Mouse (Mus musculus) heart, postnatal 0 days (tissue): ENCODE results near the gene Kif18b. TPM values are rescaled to one million over a fixed set of nuclear protein-coding genes. Genes with fewer than 3 reads are reported as not detected.

Experiments
- ATAC-seq: fragments of 200-750 bp; cut with Nextera tagmentation; 2 replicates; pipeline ENCODE4 v1.8.0; 2017; ENCODE audit warnings: low read depth, moderate number of reproducible peaks, moderate library complexity; ENCODE audit not compliant: insufficient read depth
- DNase-seq: peaks from one replicate; pipeline ENCODE4 v3.0.0-alpha.2; 2016; ENCODE audit warnings: low spot score
- H3K27ac ChIP-seq: fragments of 300-500 bp; sonication (generic); 2 replicates; pipeline ENCODE4 v1.5.1; 2014; ENCODE audit warnings: low read depth, mild to moderate bottlenecking
- H3K27me3 ChIP-seq: fragments of 300-500 bp; sonication (generic); 2 replicates; pipeline ENCODE4 v1.6.1; 2014; ENCODE audit warnings: low read length, mixed read lengths; ENCODE audit not compliant: control insufficient read depth, insufficient read depth
- H3K36me3 ChIP-seq: fragments of 300-500 bp; sonication (generic); replicated peaks from 2 replicates; pipeline ENCODE4 v1.6.1; 2014; ENCODE audit warnings: low read length, mixed read lengths; ENCODE audit not compliant: control insufficient read depth, insufficient read depth
- H3K4me1 ChIP-seq: fragments of 300-500 bp; sonication (generic); 2 replicates; pipeline ENCODE4 v1.6.1; 2014; ENCODE audit warnings: antibody characterized with exemption; ENCODE audit not compliant: control insufficient read depth, insufficient read depth
- H3K4me2 ChIP-seq: fragments of 300-500 bp; sonication (generic); 2 replicates; pipeline ENCODE4 v1.6.1; 2014; ENCODE audit warnings: low read depth, mild to moderate bottlenecking, low read length, moderate library complexity
- H3K4me3 ChIP-seq: fragments of 300-500 bp; sonication (generic); 2 replicates; pipeline ENCODE4 v1.5.1; 2014; ENCODE audit warnings: low read depth, low read length
- H3K9ac ChIP-seq: fragments of 300-500 bp; sonication (generic); replicated peaks from 2 replicates; pipeline ENCODE4 v1.6.1; 2014; ENCODE audit warnings: low read depth, low read length, mixed read lengths
- H3K9me3 ChIP-seq: fragments of 300-500 bp; sonication (generic); replicated peaks from 2 replicates; pipeline ENCODE4 v1.6.1; 2016; ENCODE audit warnings: low read length; ENCODE audit not compliant: control insufficient read depth
- CTCF ChIP-seq: IDR thresholded peaks from 2 replicates; pipeline ENCODE4 v1.5.1; 2016; ENCODE audit warnings: antibody characterized with exemption, control low read depth, low read depth
- EP300 ChIP-seq: IDR thresholded peaks from 2 replicates; pipeline ENCODE4 v1.6.1; 2016; ENCODE audit warnings: antibody characterized with exemption, low read depth
- WGBS: fragments of 180-500 bp; shearing (Covaris S2); extraction: QIAGEN DNeasy Blood & Tissue Kit; methylation state at CpG from one replicate; pipeline ENCODE4 v1.1.7; 2014; 5-methylcytosine and 5-hydroxymethylcytosine counted together
- polyA plus RNA-seq: library from polyadenylated mRNA; unstranded; fragments of >200 nt; fragmentation: Nextera tagmentation; extraction: Ambion mirVana; gene quantifications from 2 replicates; pipeline ENCODE4 v1.2.1, GENCODE M21; 2015
- total RNA-seq: library from RNA; depleted of rRNA; stranded (reverse); fragments of >200 nt; gene quantifications from 2 replicates; pipeline ENCODE4 v1.2.3, GENCODE M21; 2014; ENCODE audit warnings: low replicate concordance

Gene Kif18b
- total and polyA plus RNA-seq, 2 experiments from 2014 or later = 1.3 to 9.6 TPM

GRCm38 (mm10) chr11:102963246-102963854, 38.4 kb upstream of the Kif18b start:
- Histone ChIP-seq H3K4me2 (no peak overlapping the region), H3K4me1 (peaks cover 6% of the 10 kb centered on the region; the same call in 1 of the 2 replicates), H3K27me3 (peaks cover 28% of the 10 kb centered on the region), H3K4me3 (no peak overlapping the region), H3K27ac (no peak overlapping the region), H3K9ac (peak overlapping the region; percentile 17; the same call in 1 of the 2 replicates), H3K36me3 (no peaks in the 10 kb centered on the region), H3K9me3 (no peaks in the 10 kb centered on the region)
- WGBS = 22% methylated on average over 16 of the region's 16 CpGs
- no peak for DNase-seq
- no peak for TF ChIP-seq EP300
- TF ChIP-seq CTCF = no peak
- no peak for ATAC-seq

DNA sequence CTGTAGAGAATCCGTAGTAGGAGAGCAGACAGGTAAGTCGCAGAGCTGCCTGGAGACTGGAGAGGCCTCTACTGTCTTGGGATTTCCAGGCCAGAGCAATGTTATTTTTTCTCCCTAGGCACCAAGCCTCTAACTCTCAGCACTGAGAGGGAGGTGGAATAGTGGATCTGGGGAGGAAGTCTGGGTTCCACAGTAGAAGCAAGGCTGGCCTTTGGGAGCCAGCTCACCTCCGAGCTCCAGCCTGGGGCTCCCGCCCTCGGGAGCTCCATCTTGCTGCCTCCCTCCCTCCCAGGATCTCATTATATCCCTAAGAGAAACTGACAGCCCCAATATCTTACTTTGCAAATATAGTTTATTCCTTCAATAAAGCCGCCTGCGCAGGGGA, 37.9 kb upstream of the Kif18b start:
- Histone ChIP-seq H3K36me3 (no peaks in the 10 kb centered on the region), H3K27ac (no peak overlapping the region), H3K9me3 (no peaks in the 10 kb centered on the region), H3K4me3 (no peak overlapping the region), H3K4me1 (peaks cover 6% of the 10 kb centered on the region; the same call in 1 of the 2 replicates), H3K9ac (no peak overlapping the region), H3K27me3 (peaks cover 28% of the 10 kb centered on the region), H3K4me2 (no peak overlapping the region)
- DNase-seq = no peak
- TF ChIP-seq CTCF (no peak), EP300 (no peak)
- WGBS = 53% methylated on average over 7 of the region's 7 CpGs
- no peak for ATAC-seq

DNA sequence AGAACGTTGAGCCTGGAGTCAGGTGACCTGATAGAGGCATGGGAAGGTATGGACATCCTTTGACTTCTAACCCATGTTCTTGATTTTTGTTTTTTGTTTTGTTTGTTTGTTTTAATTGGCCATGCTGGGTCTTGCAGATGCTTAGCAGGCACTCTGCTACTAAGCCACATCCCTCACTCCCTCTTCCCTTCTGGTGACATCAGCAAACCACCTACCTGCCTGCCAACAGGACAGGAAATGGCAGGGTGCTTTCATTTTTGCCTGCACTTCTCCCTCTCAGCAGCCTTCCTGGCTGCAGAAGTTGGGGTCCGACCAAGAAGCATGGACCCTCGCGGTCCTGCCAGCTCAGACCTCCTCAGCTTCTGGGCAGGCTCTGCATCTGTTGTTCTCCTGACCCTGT, 36.2 kb upstream of the Kif18b start:
- no peak overlapping the region for H3K4me3 ChIP-seq
- TF ChIP-seq EP300 (no peak), CTCF (no peak)
- 93% methylated on average over 4 of the region's 4 CpGs for WGBS
- H3K27ac ChIP-seq = no peak overlapping the region
- H3K9ac ChIP-seq = no peak overlapping the region
- H3K4me1 ChIP-seq = peaks cover 6% of the 10 kb centered on the region; the same call in 1 of the 2 replicates
- ATAC-seq = no peak
- H3K36me3 ChIP-seq = no peaks in the 10 kb centered on the region
- peaks cover 18% of the 10 kb centered on the region for H3K27me3 ChIP-seq
- no peak for DNase-seq
- H3K4me2 ChIP-seq = no peak overlapping the region
- H3K9me3 ChIP-seq = no peaks in the 10 kb centered on the region

GRCm38 (mm10) chr11:102958870-102959269, 33.9 kb upstream of the Kif18b start:
- no peak for ATAC-seq
- Histone ChIP-seq H3K9ac (no peak overlapping the region), H3K27me3 (peaks cover 8% of the 10 kb centered on the region), H3K4me2 (no peak overlapping the region), H3K9me3 (no peaks in the 10 kb centered on the region), H3K36me3 (no peaks in the 10 kb centered on the region), H3K4me3 (no peak overlapping the region), H3K27ac (no peak overlapping the region), H3K4me1 (peaks cover 10% of the 10 kb centered on the region; the same call in 1 of the 2 replicates)
- DNase-seq = no peak
- 80% methylated on average over 1 of the region's 1 CpGs for WGBS
- TF ChIP-seq CTCF (no peak), EP300 (no peak)

- no peak for TF ChIP-seq CTCF
- no peak for TF ChIP-seq EP300
- ATAC-seq = no peak
- no peaks in the 10 kb centered on the region for H3K9me3 ChIP-seq
Observed at GRCm38 (mm10) chr11:102958431-102958830, 33.5 kb upstream of the Kif18b start.

DNA sequence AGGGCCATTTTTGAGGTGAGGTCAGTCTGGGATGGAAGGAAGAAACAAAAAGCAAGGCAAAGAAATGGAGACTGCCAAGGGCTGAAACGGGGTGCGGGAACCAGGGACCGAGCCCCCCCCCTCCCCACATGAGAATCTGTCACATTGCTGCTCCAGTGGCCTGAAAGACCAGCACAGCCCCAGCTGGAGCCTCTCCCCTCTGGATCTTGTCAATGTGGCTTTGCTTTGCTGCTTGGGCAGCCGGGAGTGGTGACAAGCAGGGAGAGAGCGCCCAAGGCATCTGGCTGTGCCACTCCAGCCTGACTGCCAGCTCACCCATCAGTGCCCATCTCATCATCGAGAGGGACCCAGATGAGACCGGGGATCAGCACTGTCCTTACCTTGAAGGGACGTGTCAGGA, 32.8 kb upstream of the Kif18b start:
- Histone ChIP-seq H3K4me1 (0 out of 2 replicates have a peak, but pooled peaks cover 3% of the 10 kb centered on the region), H3K9ac (no peak overlapping the region), H3K36me3 (no peaks in the 10 kb centered on the region), H3K4me2 (no peak overlapping the region), H3K27me3 (0 out of 2 replicates have a peak, but pooled peaks cover 5% of the 10 kb centered on the region), H3K9me3 (no peaks in the 10 kb centered on the region), H3K4me3 (no peak overlapping the region), H3K27ac (no peak overlapping the region)
- TF ChIP-seq CTCF = no peak
- TF ChIP-seq EP300 = no peak
- DNase-seq = no peak
- no peak for ATAC-seq
- 67% methylated on average over 8 of the region's 8 CpGs for WGBS

More at GRCm38 (mm10) chr11:102958431-102958830, 33.5 kb upstream of the Kif18b start:
- Histone ChIP-seq H3K27me3 (peaks cover 7% of the 10 kb centered on the region), H3K4me2 (no peak overlapping the region), H3K9ac (no peak overlapping the region), H3K4me1 (peaks cover 6% of the 10 kb centered on the region; the same call in 1 of the 2 replicates), H3K36me3 (no peaks in the 10 kb centered on the region), H3K4me3 (no peak overlapping the region), H3K27ac (no peak overlapping the region)
- 88% methylated on average over 6 of the region's 6 CpGs for WGBS
- DNase-seq = no peak
